Mouse (Mus musculus): ENCODE measurements around the gene Klhl22. TPM values are rescaled to one million over a fixed set of nuclear protein-coding genes. Genes with fewer than 3 reads are reported as not detected.

The Klhl22 gene
- total and polyA plus RNA-seq, 2 experiments from 2014 or later, result 21.7 to 42.0 TPM

GRCm38 (mm10) chr16:17794047-17794446 lies 34.6 kb downstream of the Klhl22 start:
- Histone ChIP-seq H3K27me3 (ENCODE audit: control insufficient read depth, insufficient read depth, low read length) (peaks cover 25% of the 10 kb centered on the region), H3K4me2 (ENCODE audit: low read depth, low read length) (no peak overlapping the region), H3K9me3 (replicated peaks; ENCODE audit: control insufficient read depth, low read length) (no peaks in the 10 kb centered on the region), H3K4me1 (ENCODE audit: control insufficient read depth, insufficient read depth) (no peaks in the 10 kb centered on the region; the same call in 1 of the 2 replicates), H3K9ac (replicated peaks; ENCODE audit: low read depth, low read length) (no peak overlapping the region), H3K36me3 (replicated peaks; ENCODE audit: control insufficient read depth, insufficient read depth, low read length) (peaks cover 35% of the 10 kb centered on the region), H3K27ac (ENCODE audit: low read depth) (no peak overlapping the region), H3K4me3 (ENCODE audit: low read depth, low read length) (no peak overlapping the region)
- TF ChIP-seq CTCF (IDR thresholded peaks at IDR 0.05; ENCODE audit: low read depth), result no peak
- no peak for TF ChIP-seq EP300 (IDR thresholded peaks at IDR 0.05; ENCODE audit: low read depth)
- 86% methylated on average over 4 of the region's 4 CpGs for WGBS
- DNase-seq (ENCODE audit: low spot score) (no peak), ATAC-seq (ENCODE audit: insufficient read depth, low read depth) (no peak)

- no peak overlapping the region for H3K9ac ChIP-seq (replicated peaks; ENCODE audit: low read depth, low read length)
- no peak overlapping the region for H3K4me2 ChIP-seq (ENCODE audit: low read depth, low read length)
- H3K4me3 ChIP-seq (ENCODE audit: low read depth, low read length), result no peak overlapping the region
- TF ChIP-seq EP300 (IDR thresholded peaks at IDR 0.05; ENCODE audit: low read depth) (no peak), CTCF (IDR thresholded peaks at IDR 0.05; ENCODE audit: low read depth) (no peak)
- ATAC-seq (ENCODE audit: insufficient read depth, low read depth) (no peak), DNase-seq (ENCODE audit: low spot score) (no peak)
- no peaks in the 10 kb centered on the region; the same call in 1 of the 2 replicates for H3K4me1 ChIP-seq (ENCODE audit: control insufficient read depth, insufficient read depth)
- WGBS, result 75% methylated on average over 5 of the region's 5 CpGs
- H3K27me3 ChIP-seq (ENCODE audit: control insufficient read depth, insufficient read depth, low read length), result peaks cover 38% of the 10 kb centered on the region
- H3K27ac ChIP-seq (ENCODE audit: low read depth), result no peak overlapping the region
- peaks cover 23% of the 10 kb centered on the region for H3K36me3 ChIP-seq (replicated peaks; ENCODE audit: control insufficient read depth, insufficient read depth, low read length)
- H3K9me3 ChIP-seq (replicated peaks; ENCODE audit: control insufficient read depth, low read length), result no peaks in the 10 kb centered on the region
Observed at GRCm38 (mm10) chr16:17795643-17796042, 36.2 kb downstream of the Klhl22 start.

GRCm38 (mm10) chr16:17796519-17796918 lies 37.1 kb downstream of the Klhl22 start:
- no peak for ATAC-seq (ENCODE audit: insufficient read depth, low read depth)
- Histone ChIP-seq H3K9me3 (replicated peaks; ENCODE audit: control insufficient read depth, low read length) (no peaks in the 10 kb centered on the region), H3K36me3 (replicated peaks; ENCODE audit: control insufficient read depth, insufficient read depth, low read length) (peaks cover 14% of the 10 kb centered on the region), H3K27ac (ENCODE audit: low read depth) (peak overlapping the region; percentile 4; the same call in 1 of the 2 replicates), H3K4me1 (ENCODE audit: control insufficient read depth, insufficient read depth) (no peaks in the 10 kb centered on the region; the same call in 1 of the 2 replicates), H3K4me2 (ENCODE audit: low read depth, low read length) (peak overlapping the region; percentile 77), H3K4me3 (ENCODE audit: low read depth, low read length) (peak overlapping the region; percentile 60), H3K9ac (replicated peaks; ENCODE audit: low read depth, low read length) (no peak overlapping the region), H3K27me3 (ENCODE audit: control insufficient read depth, insufficient read depth, low read length) (peaks cover 46% of the 10 kb centered on the region)
- no peak for DNase-seq (ENCODE audit: low spot score)
- no peak for TF ChIP-seq EP300 (IDR thresholded peaks at IDR 0.05; ENCODE audit: low read depth)
- no peak for TF ChIP-seq CTCF (IDR thresholded peaks at IDR 0.05; ENCODE audit: low read depth)

- DNase-seq (ENCODE audit: low spot score), result no peak
- TF ChIP-seq CTCF (IDR thresholded peaks at IDR 0.05; ENCODE audit: low read depth), result no peak
- no peak for TF ChIP-seq EP300 (IDR thresholded peaks at IDR 0.05; ENCODE audit: low read depth)
- Histone ChIP-seq H3K4me3 (ENCODE audit: low read depth, low read length) (peak within 1 kb of the TSS; percentile 60), H3K36me3 (replicated peaks; ENCODE audit: control insufficient read depth, insufficient read depth, low read length) (peaks cover 7% of the 10 kb centered on the region), H3K27me3 (ENCODE audit: control insufficient read depth, insufficient read depth, low read length) (peaks cover 53% of the 10 kb centered on the region), H3K4me1 (ENCODE audit: control insufficient read depth, insufficient read depth) (no peaks in the 10 kb centered on the region; the same call in 1 of the 2 replicates), H3K9me3 (replicated peaks; ENCODE audit: control insufficient read depth, low read length) (no peaks in the 10 kb centered on the region), H3K4me2 (ENCODE audit: low read depth, low read length) (peak within 1 kb of the TSS; percentile 77), H3K9ac (replicated peaks; ENCODE audit: low read depth, low read length) (peak within 1 kb of the TSS; percentile 71), H3K27ac (ENCODE audit: low read depth) (peak within 1 kb of the TSS; percentile 76)
- ATAC-seq (ENCODE audit: insufficient read depth, low read depth), result peak; percentile 56
- 3% methylated on average over 75 of the region's 81 CpGs for WGBS
Observed at GRCm38 (mm10) chr16:17796971-17797811, 37.8 kb downstream of the Klhl22 start, which contains the start of gene Scarf2. Gene Scarf2, plus strand, starts transcription at chr16:17797282.

GRCm38 (mm10) chr16:17797812-17798311 lies 38.4 kb downstream of the Klhl22 start:
- no peak for DNase-seq (ENCODE audit: low spot score)

More at GRCm38 (mm10) chr16:17797812-17798311, 38.4 kb downstream of the Klhl22 start:
- peak; percentile 1; the same call in 1 of the 2 replicates for ATAC-seq (ENCODE audit: insufficient read depth, low read depth)
- Histone ChIP-seq H3K27me3 (ENCODE audit: control insufficient read depth, insufficient read depth, low read length) (peaks cover 60% of the 10 kb centered on the region), H3K4me2 (ENCODE audit: low read depth, low read length) (peak overlapping the region; percentile 77), H3K4me3 (ENCODE audit: low read depth, low read length) (peak overlapping the region; percentile 60), H3K4me1 (ENCODE audit: control insufficient read depth, insufficient read depth) (peaks cover 4% of the 10 kb centered on the region), H3K27ac (ENCODE audit: low read depth) (peak overlapping the region; percentile 76), H3K36me3 (replicated peaks; ENCODE audit: control insufficient read depth, insufficient read depth, low read length) (peaks cover under 1% of the 10 kb centered on the region; the same call in 1 of the 2 replicates), H3K9ac (replicated peaks; ENCODE audit: low read depth, low read length) (peak overlapping the region; percentile 71), H3K9me3 (replicated peaks; ENCODE audit: control insufficient read depth, low read length) (no peaks in the 10 kb centered on the region)
- 9% methylated on average over 20 of the region's 29 CpGs for WGBS
- no peak for TF ChIP-seq CTCF (IDR thresholded peaks at IDR 0.05; ENCODE audit: low read depth)

Measured in heart, postnatal 0 days (tissue).